Mouse (Mus musculus): ENCODE data around the gene Afap1.

GRCm38 (mm10) chr5:36041236-36041562 lies 148.1 kb downstream of the Afap1 start:
- TF ChIP-seq TAL1 (conservative IDR thresholded peaks at IDR 0.05; ENCODE audit: low read depth, low read length), result no peak
- TF ChIP-seq CTCF (IDR thresholded peaks at IDR 0.05; ENCODE audit: low read depth, low read length), result no peak
- TF ChIP-seq GATA1 (IDR thresholded peaks at IDR 0.05; ENCODE audit: borderline replicate concordance, low read length), result no peak
- TF ChIP-seq GATA2 (IDR thresholded peaks at IDR 0.05; ENCODE audit: borderline replicate concordance, low read depth, low read length), result no peak
- no peak for TF ChIP-seq POLR2AphosphoS5 (IDR thresholded peaks at IDR 0.05; ENCODE audit: insufficient replicate concordance, low read depth, low read length)
